Mouse (Mus musculus): ENCODE measurements around the gene Lmf1. TPM values are rescaled to one million over a fixed set of nuclear protein-coding genes. Genes with fewer than 3 reads are reported as not detected.

Lmf1 gene
- polyA plus RNA-seq, 1 experiment: 22.5 TPM

GRCm38 (mm10) chr17:25645661-25646060 lies 66.8 kb downstream of the Lmf1 start:
- Histone ChIP-seq H3K27ac (ENCODE audit: insufficient read depth, low read depth, low read length) (no peak overlapping the region), H3K4me3 (ENCODE audit: insufficient read depth, low read length) (no peak overlapping the region), H3K4me1 (ENCODE audit: control insufficient read depth, insufficient read depth, low read length) (peaks cover 12% of the 10 kb centered on the region)
- no peak for TF ChIP-seq CTCF (IDR thresholded peaks at IDR 0.05; ENCODE audit: low read depth, low read length)
- TF ChIP-seq POLR2A (IDR thresholded peaks at IDR 0.05; ENCODE audit: borderline replicate concordance, low read depth, low read length): no peak

DNA sequence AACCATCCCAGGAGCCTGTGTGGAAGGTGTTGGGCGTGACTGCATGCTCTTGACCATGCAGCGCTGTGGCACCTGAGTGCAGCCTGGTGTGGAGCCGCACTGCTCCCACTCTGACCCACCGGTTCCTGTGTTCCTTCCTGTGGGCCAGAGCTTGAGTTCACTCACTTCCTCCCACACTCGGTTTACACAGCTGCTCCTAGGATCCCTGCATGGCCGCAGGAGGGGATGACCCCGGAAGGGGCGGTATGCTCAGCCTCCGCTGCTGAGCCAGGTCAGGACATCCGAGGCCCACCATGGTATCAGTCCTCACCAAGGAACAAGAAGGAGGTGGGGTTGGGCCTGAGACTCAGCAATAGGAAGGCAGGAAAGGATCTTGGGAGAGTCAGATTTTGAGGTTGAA lies 69.0 kb downstream of the Lmf1 start:
- no peak overlapping the region for H3K4me3 ChIP-seq (ENCODE audit: insufficient read depth, low read length)
- no peak overlapping the region for H3K27ac ChIP-seq (ENCODE audit: insufficient read depth, low read depth, low read length)
- H3K4me1 ChIP-seq (ENCODE audit: control insufficient read depth, insufficient read depth, low read length): no peaks in the 10 kb centered on the region
- TF ChIP-seq CTCF (IDR thresholded peaks at IDR 0.05; ENCODE audit: low read depth, low read length) (no peak), POLR2A (IDR thresholded peaks at IDR 0.05; ENCODE audit: borderline replicate concordance, low read depth, low read length) (no peak)

GRCm38 (mm10) chr17:25648678-25649216 lies 69.9 kb downstream of the Lmf1 start:
- Histone ChIP-seq H3K4me3 (ENCODE audit: insufficient read depth, low read length) (no peak overlapping the region), H3K4me1 (ENCODE audit: control insufficient read depth, insufficient read depth, low read length) (no peaks in the 10 kb centered on the region), H3K27ac (ENCODE audit: insufficient read depth, low read depth, low read length) (no peak overlapping the region)
- TF ChIP-seq POLR2A (IDR thresholded peaks at IDR 0.05; ENCODE audit: borderline replicate concordance, low read depth, low read length) (no peak), CTCF (IDR thresholded peaks at IDR 0.05; ENCODE audit: low read depth, low read length) (no peak)

- TF ChIP-seq CTCF (IDR thresholded peaks at IDR 0.05; ENCODE audit: low read depth, low read length) (no peak), POLR2A (IDR thresholded peaks at IDR 0.05; ENCODE audit: borderline replicate concordance, low read depth, low read length) (no peak)
- Histone ChIP-seq H3K27ac (ENCODE audit: insufficient read depth, low read depth, low read length) (no peak overlapping the region), H3K4me3 (ENCODE audit: insufficient read depth, low read length) (no peak overlapping the region), H3K4me1 (ENCODE audit: control insufficient read depth, insufficient read depth, low read length) (no peaks in the 10 kb centered on the region)
Measured at GRCm38 (mm10) chr17:25650726-25651125, 71.8 kb downstream of the Lmf1 start.

DNA sequence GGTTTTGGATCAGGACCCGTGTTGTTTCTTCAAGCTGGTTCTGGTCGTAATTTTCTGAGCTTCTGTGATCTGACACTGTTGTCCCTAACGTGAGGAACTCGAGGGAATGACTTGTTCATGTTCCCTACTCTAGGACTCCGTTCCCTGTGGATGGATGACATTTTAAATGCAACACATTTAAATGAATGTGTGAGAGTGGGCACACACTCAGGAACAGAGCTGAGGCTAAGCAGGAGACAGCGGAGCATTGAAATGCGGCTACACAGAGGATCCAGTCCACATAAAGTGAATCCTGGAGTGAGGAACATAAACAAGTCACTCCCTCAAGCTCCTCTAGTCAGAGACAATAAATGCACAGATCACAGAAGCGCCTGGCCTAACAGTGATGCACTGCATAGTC lies 73.4 kb downstream of the Lmf1 start:
- H3K27ac ChIP-seq (ENCODE audit: insufficient read depth, low read depth, low read length): no peak overlapping the region
- no peaks in the 10 kb centered on the region for H3K4me1 ChIP-seq (ENCODE audit: control insufficient read depth, insufficient read depth, low read length)
- no peak overlapping the region for H3K4me3 ChIP-seq (ENCODE audit: insufficient read depth, low read length)
- TF ChIP-seq CTCF (IDR thresholded peaks at IDR 0.05; ENCODE audit: low read depth, low read length) (no peak), POLR2A (IDR thresholded peaks at IDR 0.05; ENCODE audit: borderline replicate concordance, low read depth, low read length) (no peak)

DNA sequence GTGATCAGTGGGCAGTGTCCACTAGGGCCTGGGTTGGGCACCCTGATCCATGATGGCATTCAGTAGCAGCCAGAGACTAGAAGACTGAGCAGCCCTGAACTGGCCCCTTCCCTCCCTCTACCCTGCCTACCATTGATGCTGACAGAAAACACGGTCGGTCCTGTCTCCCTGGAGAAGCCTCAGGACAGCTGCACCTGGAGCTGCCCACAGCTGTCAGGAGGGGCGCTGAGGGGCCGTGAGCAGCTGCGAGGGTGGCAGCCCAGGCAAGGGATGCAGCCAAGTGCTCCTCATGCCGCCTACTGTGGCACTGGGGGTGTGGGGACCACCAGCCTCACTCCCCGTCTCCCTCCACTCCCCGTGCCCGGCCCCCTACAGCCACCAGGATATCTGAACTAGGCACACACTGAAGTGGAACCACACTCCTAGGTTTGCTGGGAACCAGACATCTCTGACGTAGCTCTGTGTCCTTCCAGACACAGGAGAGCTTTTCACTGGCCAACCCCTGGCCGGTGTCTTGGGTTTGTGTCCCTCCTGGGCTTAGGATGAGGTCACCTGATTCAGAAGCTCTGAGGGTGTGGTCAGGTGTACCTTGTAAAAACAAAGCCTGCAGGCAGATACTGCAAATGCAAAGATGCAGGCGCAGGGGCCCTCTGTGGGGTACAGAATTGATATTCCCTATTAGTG lies 77.4 kb downstream of the Lmf1 start:
- no peak overlapping the region for H3K27ac ChIP-seq (ENCODE audit: insufficient read depth, low read depth, low read length)
- H3K4me1 ChIP-seq (ENCODE audit: control insufficient read depth, insufficient read depth, low read length): no peaks in the 10 kb centered on the region
- no peak for TF ChIP-seq POLR2A (IDR thresholded peaks at IDR 0.05; ENCODE audit: borderline replicate concordance, low read depth, low read length)
- TF ChIP-seq CTCF (IDR thresholded peaks at IDR 0.05; ENCODE audit: low read depth, low read length): no peak
- no peak overlapping the region for H3K4me3 ChIP-seq (ENCODE audit: insufficient read depth, low read length)

DNA sequence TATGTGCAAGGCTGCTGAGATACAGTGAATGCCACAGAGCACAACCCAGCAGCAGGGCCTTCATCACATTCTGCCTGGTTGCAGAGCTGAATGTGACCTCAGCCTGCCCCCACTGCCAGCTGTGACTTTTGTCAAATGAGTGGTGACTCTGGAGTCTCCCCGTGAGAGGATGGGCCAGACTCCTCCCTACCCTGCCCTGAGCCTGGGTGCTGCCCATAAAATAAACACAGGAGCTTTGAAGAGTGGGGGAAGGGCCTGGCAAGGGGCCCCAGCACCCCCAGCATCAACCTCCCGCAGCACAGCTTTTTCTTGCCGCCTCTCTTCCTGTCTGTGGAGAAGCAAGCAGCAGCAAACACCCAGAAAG lies 77.9 kb downstream of the Lmf1 start:
- no peaks in the 10 kb centered on the region for H3K4me1 ChIP-seq (ENCODE audit: control insufficient read depth, insufficient read depth, low read length)
- H3K27ac ChIP-seq (ENCODE audit: insufficient read depth, low read depth, low read length): no peak overlapping the region
- H3K4me3 ChIP-seq (ENCODE audit: insufficient read depth, low read length): no peak overlapping the region
- no peak for TF ChIP-seq CTCF (IDR thresholded peaks at IDR 0.05; ENCODE audit: low read depth, low read length)
- TF ChIP-seq POLR2A (IDR thresholded peaks at IDR 0.05; ENCODE audit: borderline replicate concordance, low read depth, low read length): no peak

DNA sequence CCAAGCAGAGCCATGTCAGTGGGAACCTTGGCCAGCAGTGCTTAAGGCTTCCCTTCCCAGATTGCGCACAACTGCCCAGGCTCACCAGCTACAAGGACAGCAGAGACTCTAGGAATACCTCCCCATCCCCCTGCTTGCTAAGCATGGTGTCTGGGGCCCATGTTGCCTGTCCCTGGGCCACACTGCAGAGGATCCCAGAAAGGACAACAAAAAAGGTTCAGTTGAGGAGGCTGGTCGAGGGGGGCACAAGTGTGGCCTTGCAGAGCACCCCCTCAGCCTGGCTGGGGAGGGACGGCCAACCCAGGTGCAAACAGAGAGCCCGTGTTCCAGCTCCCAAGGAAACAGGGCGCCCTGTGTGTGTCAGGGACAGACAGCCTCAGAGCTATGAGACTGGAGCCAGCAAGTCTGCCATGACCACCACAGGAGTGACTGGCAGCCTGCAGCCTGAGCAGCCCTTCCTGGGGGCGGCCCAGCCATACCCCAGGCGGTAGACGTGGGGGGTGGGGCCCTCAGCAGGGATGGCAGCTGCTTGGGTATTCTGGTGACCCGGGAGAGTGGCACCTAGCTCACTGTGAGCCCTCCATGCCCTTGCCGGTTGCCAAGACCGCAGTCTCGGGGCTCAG lies 84.4 kb downstream of the Lmf1 start:
- no peaks in the 10 kb centered on the region for H3K4me1 ChIP-seq (ENCODE audit: control insufficient read depth, insufficient read depth, low read length)
- H3K27ac ChIP-seq (ENCODE audit: insufficient read depth, low read depth, low read length): no peak overlapping the region
- no peak for TF ChIP-seq CTCF (IDR thresholded peaks at IDR 0.05; ENCODE audit: low read depth, low read length)
- TF ChIP-seq POLR2A (IDR thresholded peaks at IDR 0.05; ENCODE audit: borderline replicate concordance, low read depth, low read length): no peak
- no peak overlapping the region for H3K4me3 ChIP-seq (ENCODE audit: insufficient read depth, low read length)

GRCm38 (mm10) chr17:25665485-25665884 lies 86.6 kb downstream of the Lmf1 start:
- no peaks in the 10 kb centered on the region for H3K4me1 ChIP-seq (ENCODE audit: control insufficient read depth, insufficient read depth, low read length)
- H3K27ac ChIP-seq (ENCODE audit: insufficient read depth, low read depth, low read length): no peak overlapping the region
- TF ChIP-seq CTCF (IDR thresholded peaks at IDR 0.05; ENCODE audit: low read depth, low read length): no peak
- TF ChIP-seq POLR2A (IDR thresholded peaks at IDR 0.05; ENCODE audit: borderline replicate concordance, low read depth, low read length): no peak
- H3K4me3 ChIP-seq (ENCODE audit: insufficient read depth, low read length): no peak overlapping the region

DNA sequence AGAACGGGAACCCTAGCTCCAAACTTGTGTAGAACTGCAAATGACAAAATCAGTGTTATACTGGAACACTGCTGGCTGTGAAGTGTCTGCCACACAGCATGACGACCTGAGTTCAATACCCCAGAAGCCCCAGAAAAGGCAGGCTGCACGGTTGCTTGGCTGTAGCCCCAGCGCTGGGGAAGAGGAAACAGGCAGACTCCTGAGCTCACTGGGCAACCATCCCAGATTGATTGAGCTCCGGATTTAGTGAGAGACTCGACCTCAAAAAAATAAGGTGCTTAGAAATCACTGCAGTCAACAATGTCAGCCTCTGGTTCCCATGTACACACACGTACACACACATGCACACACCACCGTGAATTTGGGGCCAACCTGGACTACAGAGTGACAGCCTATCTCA lies 87.0 kb downstream of the Lmf1 start:
- H3K27ac ChIP-seq (ENCODE audit: insufficient read depth, low read depth, low read length): no peak overlapping the region
- TF ChIP-seq CTCF (IDR thresholded peaks at IDR 0.05; ENCODE audit: low read depth, low read length) (no peak), POLR2A (IDR thresholded peaks at IDR 0.05; ENCODE audit: borderline replicate concordance, low read depth, low read length) (no peak)
- H3K4me3 ChIP-seq (ENCODE audit: insufficient read depth, low read length): no peak overlapping the region
- H3K4me1 ChIP-seq (ENCODE audit: control insufficient read depth, insufficient read depth, low read length): no peaks in the 10 kb centered on the region
